Mouse (Mus musculus) adrenal gland, adult 2 months (tissue): ENCODE results near the gene Tinagl1. TPM values are rescaled to one million over a fixed set of nuclear protein-coding genes. Genes with fewer than 3 reads are reported as not detected.

Experiments used
- DNase-seq: peaks from one replicate; pipeline ENCODE4 v3.0.0; 2021
- polyA plus RNA-seq: library from polyadenylated mRNA; depleted of rRNA; stranded (reverse); fragments of >200 nt; gene quantifications from 2 replicates; pipeline ENCODE4 v1.2.3, GENCODE M21; 2012; rRNA removed
- total RNA-seq, 2 experiments: library from RNA; stranded (reverse); gene quantifications; 2 replicates each; pipeline ENCODE4 v1.2.3; 2021

Gene Tinagl1
- total and polyA plus RNA-seq, 3 experiments, result 115 to 341 (median 136) TPM

- peak; percentile 76 for DNase-seq
Measured at GRCm38 (mm10) chr4:130141786-130142185, 33.1 kb downstream of the Tinagl1 start.

DNA sequence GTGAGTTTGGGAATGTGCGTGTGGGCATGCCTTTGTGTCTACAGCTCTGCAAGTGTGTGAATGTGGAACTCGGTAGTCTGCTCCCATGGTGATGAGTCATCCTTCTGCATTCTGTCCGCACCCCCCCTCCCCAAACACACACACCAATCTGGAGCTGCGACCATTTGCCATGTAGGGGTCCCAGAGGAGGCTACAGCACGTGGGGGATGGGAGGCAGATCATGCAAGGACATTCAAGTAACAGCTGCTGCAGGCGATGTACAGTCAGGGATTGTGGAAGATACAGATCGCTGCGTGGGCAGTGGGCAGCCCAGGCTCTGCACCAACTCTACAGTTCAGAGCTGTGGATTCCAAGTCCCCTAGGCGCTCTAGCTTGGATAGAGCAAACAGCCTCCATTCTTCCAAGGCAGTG lies 33.9 kb downstream of the Tinagl1 start:
- no peak for DNase-seq

DNA sequence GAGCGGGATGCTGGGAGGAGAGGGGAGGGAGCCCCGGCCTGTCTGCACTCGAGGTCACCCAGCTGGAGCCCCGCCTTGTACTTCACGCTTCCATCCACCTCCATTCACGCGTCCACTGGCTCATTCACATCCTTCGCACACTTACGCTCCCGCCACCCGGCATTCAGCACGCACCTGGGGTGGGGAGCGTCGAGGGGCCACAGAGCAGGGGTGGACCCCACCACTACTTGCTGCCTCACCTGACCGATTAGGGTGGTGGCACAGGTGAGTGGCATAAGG lies 35.8 kb downstream of the Tinagl1 start, which contains the start of gene Hcrtr1:
TSS of gene Hcrtr1 (minus strand) at position 146 of the 279 bp plus-strand sequence.
- DNase-seq, result no peak

- DNase-seq, result peak; percentile 78
Measured at GRCm38 (mm10) chr4:130138441-130139213, 36.3 kb downstream of the Tinagl1 start.

- DNase-seq, result no peak
Measured at GRCm38 (mm10) chr4:130133399-130133798, 41.5 kb downstream of the Tinagl1 start.

GRCm38 (mm10) chr4:130131448-130132105 lies 43.3 kb downstream of the Tinagl1 start:
- DNase-seq, result no peak

DNA sequence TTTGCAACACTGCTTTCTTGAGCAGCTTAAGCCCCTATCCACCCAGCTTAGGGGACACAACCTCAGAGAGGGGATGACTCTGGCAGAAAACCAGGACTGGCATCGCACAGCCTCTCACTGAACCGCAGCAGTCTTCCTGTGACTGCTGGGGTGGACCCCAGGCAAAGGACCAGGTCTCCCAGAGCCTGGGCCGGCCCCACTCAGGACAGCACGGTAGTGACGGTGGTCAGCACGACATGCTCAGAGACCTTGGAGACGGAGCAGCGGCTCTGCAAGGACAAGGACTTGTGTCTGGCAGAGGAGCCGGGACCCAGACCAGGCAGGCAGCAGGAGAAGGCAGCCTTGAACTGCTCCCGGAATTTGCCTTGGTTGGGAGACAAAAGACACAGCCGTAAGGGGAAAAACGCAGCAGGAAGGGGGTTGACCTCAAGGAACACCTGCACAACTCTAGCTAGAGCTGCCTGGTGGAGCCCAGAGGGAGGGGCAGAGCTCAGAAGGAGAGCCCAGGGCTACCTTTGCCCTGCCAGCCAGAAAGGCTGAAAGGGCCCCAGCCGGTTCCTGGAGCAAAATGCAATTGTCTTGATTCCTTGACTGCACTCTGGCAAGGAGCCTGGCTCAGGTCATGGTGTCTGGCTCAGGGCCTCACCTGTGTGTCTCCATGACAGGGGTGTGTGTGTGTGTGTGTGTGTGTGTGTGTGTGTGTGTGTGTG lies 44.1 kb downstream of the Tinagl1 start:
- DNase-seq, result peak; percentile 67

DNA sequence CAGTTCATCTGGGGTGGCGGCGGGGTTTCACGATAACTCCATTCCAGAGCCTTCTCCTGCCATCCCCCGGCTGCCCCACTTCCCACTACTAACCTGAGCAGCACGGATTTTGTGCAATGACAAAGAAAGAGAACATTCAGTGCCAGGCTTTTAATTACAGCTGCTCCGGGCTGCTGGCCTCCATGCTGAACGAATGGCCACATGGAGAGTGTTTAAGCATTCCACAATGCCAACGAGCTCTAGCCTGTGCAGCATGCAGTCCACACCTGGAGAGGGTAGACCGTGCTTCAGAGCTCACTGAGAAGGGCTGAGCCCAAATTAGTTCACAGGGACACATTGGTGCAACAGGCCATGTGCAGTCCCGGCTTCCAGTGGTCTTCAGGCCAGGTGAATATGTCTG lies 44.8 kb downstream of the Tinagl1 start:
- no peak for DNase-seq

GRCm38 (mm10) chr4:130128907-130129306 lies 46.0 kb downstream of the Tinagl1 start:
- no peak for DNase-seq

GRCm38 (mm10) chr4:130125935-130126334 lies 49.0 kb downstream of the Tinagl1 start:
- DNase-seq, result peak; percentile 84

- DNase-seq, result no peak
Measured at GRCm38 (mm10) chr4:130125164-130125563, 49.8 kb downstream of the Tinagl1 start.

DNA sequence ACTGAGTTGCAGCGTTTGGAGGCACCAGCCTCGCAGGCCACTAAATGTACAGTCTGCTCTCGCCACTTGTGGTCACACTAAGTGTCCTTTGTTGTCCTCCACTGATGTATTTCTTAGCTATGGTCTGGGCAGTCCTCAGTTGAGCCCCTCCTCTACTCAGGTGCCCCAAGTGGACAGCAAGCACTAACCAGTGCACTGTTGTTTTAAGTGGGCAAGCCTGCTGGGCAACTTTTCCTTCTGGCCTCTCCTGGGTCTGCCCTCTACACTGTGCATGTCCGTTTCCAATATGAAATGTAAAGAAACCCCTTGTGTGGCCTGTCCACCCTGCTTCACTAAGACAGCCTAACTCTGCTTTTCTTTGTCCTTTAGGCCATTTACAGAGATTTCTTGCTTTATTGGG lies 50.8 kb downstream of the Tinagl1 start:
- DNase-seq, result no peak

GRCm38 (mm10) chr4:130123020-130123419 lies 51.9 kb downstream of the Tinagl1 start:
- no peak for DNase-seq

GRCm38 (mm10) chr4:130121560-130121959 lies 53.4 kb downstream of the Tinagl1 start:
- no peak for DNase-seq

- peak; percentile 36 for DNase-seq
Measured at GRCm38 (mm10) chr4:130120752-130121151, 54.2 kb downstream of the Tinagl1 start.

Other genes starting within 250 kb of the Tinagl1 start
- 1 to 10 TPM in 1 of 2 experiments, under 1 TPM in 1; 0.92 to 1.1 TPM for gene Spocd1, start 245.9 kb downstream of the Tinagl1 start, total RNA-seq
- 3.2 and 3.7 TPM in 2 replicates for gene Spocd1, start 245.9 kb downstream of the Tinagl1 start, polyA plus RNA-seq
- gene Adgrb2, start 190.3 kb downstream of the Tinagl1 start, total RNA-seq, result 10 to 100 TPM; 18.7 to 24.9 TPM
- 87.5 and 105 TPM in 2 replicates for gene Adgrb2, start 190.3 kb downstream of the Tinagl1 start, polyA plus RNA-seq
- 10 to 100 TPM in 1 of 2 experiments, 1 to 10 TPM in 1; 9.2 to 15.8 TPM for gene Col16a1, start 127.3 kb downstream of the Tinagl1 start, total RNA-seq
- 15.7 and 23.4 TPM in 2 replicates for gene Col16a1, start 127.3 kb downstream of the Tinagl1 start, polyA plus RNA-seq
- 10 to 100 TPM; 80.3 to 82.6 TPM for gene Pef1, start 72.6 kb downstream of the Tinagl1 start, total RNA-seq
- 180 and 181 TPM in 2 replicates for gene Pef1, start 72.6 kb downstream of the Tinagl1 start, polyA plus RNA-seq
- gene Hcrtr1, start 35.8 kb downstream of the Tinagl1 start, total RNA-seq, result under 1 TPM; 0.69 to 0.86 TPM
- gene Hcrtr1, start 35.8 kb downstream of the Tinagl1 start, polyA plus RNA-seq, result 7.6 and 10.5 TPM in 2 replicates
- not detected for gene Gm853, start 47.3 kb upstream of the Tinagl1 start, total RNA-seq
- gene Gm853, start 47.3 kb upstream of the Tinagl1 start, polyA plus RNA-seq, result not detected in 2 replicates
- 1 to 10 TPM in 1 of 2 experiments, under 1 TPM in 1; 0.93 to 1.0 TPM for gene Serinc2, start 104.1 kb upstream of the Tinagl1 start, total RNA-seq
- gene Serinc2, start 104.1 kb upstream of the Tinagl1 start, polyA plus RNA-seq, result 6.2 and 7.1 TPM in 2 replicates
- 100 to 1,000 TPM in 1 of 2 experiments, 10 to 100 TPM in 1; 51.1 to 150 TPM for gene Fabp3, start 133.5 kb upstream of the Tinagl1 start, total RNA-seq
- gene Fabp3, start 133.5 kb upstream of the Tinagl1 start, polyA plus RNA-seq, result 19.0 and 24.8 TPM in 2 replicates
- gene Gm10570, start 133.6 kb upstream of the Tinagl1 start, total RNA-seq, result not detected
- 0.34 and 0.64 TPM in 2 replicates for gene Gm10570, start 133.6 kb upstream of the Tinagl1 start, polyA plus RNA-seq
- gene Zcchc17, start 184.8 kb upstream of the Tinagl1 start, total RNA-seq, result 10 to 100 TPM; 48.9 to 54.2 TPM
- 57.2 and 71.3 TPM in 2 replicates for gene Zcchc17, start 184.8 kb upstream of the Tinagl1 start, polyA plus RNA-seq
- 10 to 100 TPM; 31.4 to 33.6 TPM for gene Snrnp40, start 185.0 kb upstream of the Tinagl1 start, total RNA-seq
- 18.9 and 19.6 TPM in 2 replicates for gene Snrnp40, start 185.0 kb upstream of the Tinagl1 start, polyA plus RNA-seq